Comparison of ENCODE assay signal across 9 mouse cellular contexts in genomic region chr8:84946528-84947240, GRCm38 (mm10). TPM values are rescaled to one million over a fixed set of nuclear protein-coding genes. Genes with fewer than 3 reads are reported as not detected.
DNase-seq lines count a peak whose midpoint lies in the region; ATAC-seq and TF ChIP-seq lines count a peak whose summit lies in the region.
"Had no signal": no experiment of that assay in that cellular context is flagged by ENCODE, and none has a peak within 500 bp of the region (broad histone marks: within the 10 kb centered on the region; RNA-seq: fewer than 3 reads in every experiment).

Gene Rtbdn (plus strand): TSS chr8:84946991.

- H3K9me3 ChIP-seq in heart, postnatal 0 days (replicated peaks; ENCODE audit: control insufficient read depth, low read length), result no peaks in the 10 kb centered on the region
- no peaks in the 10 kb centered on the region for H3K9me3 ChIP-seq in forebrain, postnatal 0 days (ENCODE audit: low read length)
- no peaks in the 10 kb centered on the region for H3K9me3 ChIP-seq in midbrain, embryonic 10.5 days (replicated peaks)

- ATAC-seq in heart, postnatal 0 days (ENCODE audit: insufficient read depth, low read depth), result no peak
- ATAC-seq in forebrain, postnatal 0 days, result peak; percentile 38
- no peak for ATAC-seq in inflammation-experienced regulatory T-cells, adult 6 months

- 0 out of 2 replicates have a peak, but pooled peaks cover 5% of the 10 kb centered on the region for H3K4me1 ChIP-seq in heart, postnatal 0 days (ENCODE audit: control insufficient read depth, insufficient read depth)
- H3K4me1 ChIP-seq in brown adipose tissue, adult 24 weeks (ENCODE audit: control insufficient read depth, insufficient read depth, insufficient read length, low read length), result no peaks in the 10 kb centered on the region
- H3K4me1 ChIP-seq in forebrain, postnatal 0 days (ENCODE audit: insufficient read depth), result 0 out of 2 replicates have a peak, but pooled peaks cover 9% of the 10 kb centered on the region
- H3K4me1 ChIP-seq in midbrain, embryonic 10.5 days, result peaks cover 39% of the 10 kb centered on the region

- TF ChIP-seq CTCF in heart, postnatal 0 days (IDR thresholded peaks at IDR 0.05; ENCODE audit: low read depth), result no peak; the same call in 1 of the 2 replicates
- TF ChIP-seq CTCF in forebrain, postnatal 0 days (IDR thresholded peaks at IDR 0.05; ENCODE audit: low read depth), result peak; percentile 50

- H3K4me3 ChIP-seq in heart, postnatal 0 days (ENCODE audit: low read depth, low read length), result peak within 1 kb of the TSS; percentile 43
- peak within 1 kb of the TSS; percentile 20 for H3K4me3 ChIP-seq in brown adipose tissue, adult 24 weeks (ENCODE audit: insufficient read depth, low read depth, low read length)
- H3K4me3 ChIP-seq in forebrain, postnatal 0 days (ENCODE audit: low read depth, low read length), result peak within 1 kb of the TSS; percentile 77
- H3K4me3 ChIP-seq in midbrain, embryonic 10.5 days, result peak within 1 kb of the TSS; percentile 79

- H3K36me3 ChIP-seq in heart, postnatal 0 days (replicated peaks; ENCODE audit: control insufficient read depth, insufficient read depth, low read length), result no peaks in the 10 kb centered on the region
- H3K36me3 ChIP-seq in forebrain, postnatal 0 days (ENCODE audit: insufficient read depth), result no peaks in the 10 kb centered on the region
- no peaks in the 10 kb centered on the region for H3K36me3 ChIP-seq in midbrain, embryonic 10.5 days

- intact Hi-C loops in heart, postnatal 25 days (cut with DNase I), result no loop called here

- H3K4me2 ChIP-seq in heart, postnatal 0 days (ENCODE audit: low read depth, low read length), result peak within 1 kb of the TSS; percentile 57
- peak within 1 kb of the TSS; percentile 69 for H3K4me2 ChIP-seq in forebrain, postnatal 0 days (ENCODE audit: low read depth)

- WGBS in heart, postnatal 0 days, result 12% methylated on average over 17 of the region's 17 CpGs
- WGBS in forebrain, postnatal 0 days, result 8% methylated on average over 17 of the region's 17 CpGs
- WGBS in midbrain, embryonic 10.5 days, result 9% methylated on average over 17 of the region's 17 CpGs

- H3K9ac ChIP-seq in heart, postnatal 0 days (replicated peaks; ENCODE audit: low read depth, low read length), result no peak within 1 kb of the TSS
- H3K9ac ChIP-seq in forebrain, postnatal 0 days, result peak within 1 kb of the TSS; percentile 80

- TF ChIP-seq EP300 in heart, postnatal 0 days (IDR thresholded peaks at IDR 0.05; ENCODE audit: low read depth), result no peak

- peaks cover 73% of the 10 kb centered on the region for H3K27me3 ChIP-seq in heart, postnatal 0 days (ENCODE audit: control insufficient read depth, insufficient read depth, low read length)
- H3K27me3 ChIP-seq in forebrain, postnatal 0 days (ENCODE audit: insufficient read depth, low read length), result peaks cover 14% of the 10 kb centered on the region; the same call in 1 of the 2 replicates
- H3K27me3 ChIP-seq in midbrain, embryonic 10.5 days (ENCODE audit: low read depth, poor library complexity, severe bottlenecking), result peaks cover 90% of the 10 kb centered on the region

- no peak within 1 kb of the TSS for H3K27ac ChIP-seq in heart, postnatal 0 days (ENCODE audit: low read depth)
- H3K27ac ChIP-seq in brown adipose tissue, adult 24 weeks (replicated peaks; ENCODE audit: low read depth, low read length), result no peak within 1 kb of the TSS
- peak within 1 kb of the TSS; percentile 84 for H3K27ac ChIP-seq in forebrain, postnatal 0 days (ENCODE audit: low read depth, low read length)
- peak within 1 kb of the TSS; percentile 70 for H3K27ac ChIP-seq in midbrain, embryonic 10.5 days (replicated peaks)
- H3K27ac ChIP-seq: macrophage had no signal

- DNase-seq in heart, postnatal 0 days (ENCODE audit: low spot score), result no peak
- DNase-seq in heart, postnatal 25 days (ENCODE audit: low spot score), result no peak
- DNase-seq in forebrain, postnatal 0 days, result peak; percentile 65
- peak; percentile 55 for DNase-seq in midbrain, embryonic 10.5 days (ENCODE audit: low spot score)
- no peak for DNase-seq in urinary bladder, postnatal 14 days (ENCODE audit: low spot score)
- DNase-seq in kidney, adult 8-10 months, result no peak

RNA-seq across cellular contexts. Expression of gene Rtbdn, which starts in this region (rescaled TPM):
- total RNA-seq in heart, postnatal 0 days (2014; rRNA removed; ENCODE audit: low replicate concordance), result not detected in 2 replicates
- polyA plus RNA-seq in heart, postnatal 0 days (2015; fragmentation: Nextera tagmentation; extraction: Ambion mirVana), result 0.10 TPM in 1 of 2 replicates, not detected in the other
- total RNA-seq in heart, postnatal 25 days (2021), result not detected
- polyA plus RNA-seq in brown adipose tissue, adult 24 weeks (2012; ENCODE audit: insufficient read depth, insufficient read length, missing spikeins), result not detected in 2 replicates
- 4.8 and 10.4 TPM in 2 replicates for total RNA-seq in forebrain, postnatal 0 days (2014; rRNA removed)
- polyA plus RNA-seq in forebrain, postnatal 0 days (2015; fragmentation: Nextera tagmentation; extraction: Ambion mirVana), result 1.7 and 3.5 TPM in 2 replicates
- polyA plus RNA-seq in midbrain, embryonic 10.5 days (2016; fragmentation: Nextera tagmentation; extraction: Ambion mirVana), result 0.62 and 1.2 TPM in 2 replicates
- polyA plus RNA-seq in inflammation-experienced regulatory T-cells, adult 6 months (2017; shearing (Covaris generic)), result under 1 TPM in 1 of 3 experiments, not detected in 2; 0.28 TPM
- polyA plus RNA-seq: macrophage had no signal

Comparison
In these comparisons a context has a peak if more than half of its experiments do, and no peak if none do; other contexts are left out.
1. DNase-seq: peak in forebrain, postnatal 0 days (single experiment) and midbrain, embryonic 10.5 days (single experiment); none in heart, postnatal 0 days (single experiment), heart, postnatal 25 days (single experiment), urinary bladder, postnatal 14 days (single experiment) and kidney, adult 8-10 months (0 of 2).
2. H3K27ac ChIP-seq: peak in forebrain, postnatal 0 days (single experiment) and midbrain, embryonic 10.5 days (single experiment); none in heart, postnatal 0 days (single experiment) and brown adipose tissue, adult 24 weeks (single experiment).
3. H3K4me3 ChIP-seq: peak in every context shown above with its lines; median percentile 79 in midbrain, embryonic 10.5 days; 77 in forebrain, postnatal 0 days; 43 in heart, postnatal 0 days; 20 in brown adipose tissue, adult 24 weeks.